Mouse (Mus musculus) MEL (cell line): ENCODE results near the gene Nf1. TPM values are rescaled to one million over a fixed set of nuclear protein-coding genes. Genes with fewer than 3 reads are reported as not detected.

ENCODE experiments used
- DNase-seq: peaks from one replicate; pipeline ENCODE4 v3.0.0; 2011; ENCODE audit warnings: low read depth, low spot score
- H3K27ac ChIP-seq: 2 replicates; pipeline ENCODE4 v1.5.1; 2012; ENCODE audit warnings: low read depth, mild to moderate bottlenecking, control low read depth, low read length, moderate library complexity; ENCODE audit not compliant: control insufficient read depth
- H3K27me3 ChIP-seq, 2 experiments: fragments of 150-350 bp in 1 of 2; sonication (generic) in 1 of 2; 2 replicates each; pipeline ENCODE4 v1.6.1; 2012; ENCODE audit warnings: low read length in 2 of 2, mild to moderate bottlenecking in 2 of 2, improper control_type of control experiment in 1 of 2, moderate library complexity in 1 of 2; ENCODE audit not compliant: insufficient read depth in 2 of 2, control insufficient read depth in 1 of 2
- H3K36me3 ChIP-seq, 2 experiments: 2 replicates each; pipeline ENCODE4 v1.6.1; 2012 to 2014; ENCODE audit warnings: low read length in 2 of 2, improper control_type of control experiment in 1 of 2, inconsistent platforms in 1 of 2, mild to moderate bottlenecking in 1 of 2; ENCODE audit not compliant: insufficient read depth in 2 of 2, control insufficient read depth in 1 of 2
- H3K4me1 ChIP-seq, 2 experiments: fragments of 150-350 bp in 1 of 2; sonication (generic) in 1 of 2; 2 replicates each; pipeline ENCODE4 v1.6.1; 2012; ENCODE audit warnings: low read length in 2 of 2, improper control_type of control experiment in 1 of 2, mild to moderate bottlenecking in 1 of 2; ENCODE audit not compliant: insufficient read depth in 2 of 2, control insufficient read depth in 1 of 2
- H3K4me3 ChIP-seq, 2 experiments: fragments of 150-350 bp in 1 of 2; sonication (generic) in 1 of 2; 2 replicates each; pipeline ENCODE4 v1.5.1; 2012; ENCODE audit warnings: low read depth in 2 of 2, low read length in 2 of 2, mild to moderate bottlenecking in 2 of 2, moderate library complexity in 2 of 2, control low read depth in 1 of 2, improper control_type of control experiment in 1 of 2; ENCODE audit not compliant: control insufficient read depth in 1 of 2, insufficient read depth in 1 of 2
- H3K79me2 ChIP-seq: 2 replicates; pipeline ENCODE4 v1.6.1; 2012; ENCODE audit warnings: mild to moderate bottlenecking, low read length, moderate library complexity; ENCODE audit not compliant: control insufficient read depth, poor library complexity, insufficient read depth
- H3K9ac ChIP-seq: 2 replicates; pipeline ENCODE4 v1.6.1; 2012; ENCODE audit warnings: low read depth, mild to moderate bottlenecking, control low read depth, low read length, moderate library complexity; ENCODE audit not compliant: control insufficient read depth, poor library complexity, severe bottlenecking
- H3K9me3 ChIP-seq: fragments of 150-350 bp; sonication (generic); replicated peaks from 2 replicates; pipeline ENCODE4 v1.6.1; 2012; ENCODE audit warnings: mild to moderate bottlenecking, low read length, improper control_type of control experiment, moderate library complexity; ENCODE audit not compliant: insufficient read depth
- BHLHE40 ChIP-seq: IDR thresholded peaks from 2 replicates; pipeline ENCODE4 v1.6.1; 2012; ENCODE audit warnings: low read depth, mild to moderate bottlenecking, inconsistent platforms, low read length, improper control_type of control experiment, borderline replicate concordance
- CHD1 ChIP-seq: IDR thresholded peaks from 2 replicates; pipeline ENCODE4 v1.6.1; 2012; ENCODE audit warnings: low read depth, mild to moderate bottlenecking, inconsistent platforms, low read length, improper control_type of control experiment
- CTCF ChIP-seq, 3 experiments: IDR thresholded peaks in 2 of 3; conservative IDR thresholded peaks in 1 of 3; 2 replicates each; pipeline ENCODE4 v1.5.1; 2011 to 2012; ENCODE audit warnings: low read length in 3 of 3, low read depth in 2 of 3, mild to moderate bottlenecking in 2 of 3, improper control_type of control experiment in 1 of 3, inconsistent platforms in 1 of 3, mixed read lengths in 1 of 3, moderate library complexity in 1 of 3; ENCODE audit not compliant: control insufficient read depth in 1 of 3, insufficient read depth in 1 of 3, poor library complexity in 1 of 3, severe bottlenecking in 1 of 3
- E2F4 ChIP-seq: IDR thresholded peaks from 2 replicates; pipeline ENCODE4 v1.6.1; 2011; ENCODE audit warnings: low read depth, low read length, improper control_type of control experiment, borderline replicate concordance
- EP300 ChIP-seq, 2 experiments: IDR thresholded peaks; 2 replicates each; pipeline ENCODE4 v1.6.1; 2011; ENCODE audit warnings: improper control_type of control experiment in 2 of 2, low read length in 2 of 2, low read depth in 1 of 2, mild to moderate bottlenecking in 1 of 2
- HCFC1 ChIP-seq: IDR thresholded peaks from 2 replicates; pipeline ENCODE4 v1.6.1; 2012; ENCODE audit warnings: low read depth, mild to moderate bottlenecking, inconsistent platforms, low read length, improper control_type of control experiment, moderate library complexity
- JUND ChIP-seq: IDR thresholded peaks from 2 replicates; pipeline ENCODE4 v1.6.1; 2011; ENCODE audit warnings: low read depth, mild to moderate bottlenecking, improper control_type of control experiment, low read length
- KAT2A ChIP-seq: conservative IDR thresholded peaks from 2 replicates; pipeline ENCODE4 v1.6.1; 2012; ENCODE audit warnings: low read depth, low read length, improper control_type of control experiment, inconsistent platforms
- MAFK ChIP-seq: IDR thresholded peaks from 2 replicates; pipeline ENCODE4 v1.6.1; 2011; ENCODE audit warnings: low read depth, mild to moderate bottlenecking, low read length, improper control_type of control experiment, borderline replicate concordance
- MAX ChIP-seq: IDR thresholded peaks from 2 replicates; pipeline ENCODE4 v1.6.1; 2011; ENCODE audit warnings: low read length, improper control_type of control experiment
- MXI1 ChIP-seq: IDR thresholded peaks from 2 replicates; pipeline ENCODE4 v1.6.1; 2011; ENCODE audit warnings: mild to moderate bottlenecking, low read depth, low read length, improper control_type of control experiment
- MYB ChIP-seq: IDR thresholded peaks from 2 replicates; pipeline ENCODE4 v1.6.1; 2011; ENCODE audit warnings: mild to moderate bottlenecking, low read depth, low read length, improper control_type of control experiment
- MYC ChIP-seq: IDR thresholded peaks from 2 replicates; pipeline ENCODE4 v1.6.1; 2011; ENCODE audit warnings: low read depth, mild to moderate bottlenecking, low read length, improper control_type of control experiment, moderate library complexity
- NELFE ChIP-seq: IDR thresholded peaks from 2 replicates; pipeline ENCODE4 v1.6.1; 2011; ENCODE audit warnings: low read depth, low read length, improper control_type of control experiment
- NRF1 ChIP-seq: IDR thresholded peaks from 2 replicates; pipeline ENCODE4 v1.6.1; 2014; ENCODE audit warnings: low read depth, mild to moderate bottlenecking, inconsistent platforms, low read length, improper control_type of control experiment, moderate library complexity; ENCODE audit not compliant: poor library complexity, insufficient read depth, severe bottlenecking
- RAD21 ChIP-seq: IDR thresholded peaks from 2 replicates; pipeline ENCODE4 v1.6.1; 2011; ENCODE audit warnings: mild to moderate bottlenecking, low read depth, low read length, improper control_type of control experiment
- RCOR1 ChIP-seq: IDR thresholded peaks from 2 replicates; pipeline ENCODE4 v1.6.1; 2012; ENCODE audit warnings: low read depth, mild to moderate bottlenecking, inconsistent platforms, low read length, improper control_type of control experiment
- SIN3A ChIP-seq: IDR thresholded peaks from 2 replicates; pipeline ENCODE4 v1.6.1; 2012; ENCODE audit warnings: low read length, improper control_type of control experiment, inconsistent platforms
- TAL1 ChIP-seq: IDR thresholded peaks from 2 replicates; pipeline ENCODE4 v1.6.1; 2012; ENCODE audit warnings: mild to moderate bottlenecking, inconsistent platforms, low read length, moderate library complexity, mixed read lengths
- UBTF ChIP-seq: IDR thresholded peaks from 2 replicates; pipeline ENCODE4 v1.6.1; 2012; ENCODE audit warnings: low read depth, mild to moderate bottlenecking, inconsistent platforms, low read length, improper control_type of control experiment, moderate library complexity, borderline replicate concordance; ENCODE audit not compliant: insufficient read depth
- USF2 ChIP-seq, 2 experiments: IDR thresholded peaks; 2 replicates each; pipeline ENCODE4 v1.6.1; 2011 to 2012; ENCODE audit warnings: improper control_type of control experiment in 2 of 2, low read length in 2 of 2, borderline replicate concordance in 1 of 2, inconsistent platforms in 1 of 2, low read depth in 1 of 2, mild to moderate bottlenecking in 1 of 2; ENCODE audit not compliant: insufficient read depth in 1 of 2
- ZC3H11A ChIP-seq: IDR thresholded peaks from 2 replicates; pipeline ENCODE4 v1.6.1; 2012; ENCODE audit warnings: low read depth, mild to moderate bottlenecking, inconsistent platforms, low read length, improper control_type of control experiment
- ZKSCAN1 ChIP-seq: IDR thresholded peaks from 2 replicates; pipeline ENCODE4 v1.6.1; 2012; ENCODE audit warnings: low read depth, mild to moderate bottlenecking, inconsistent platforms, low read length, improper control_type of control experiment, moderate library complexity
- ZNF384 ChIP-seq: IDR thresholded peaks from 2 replicates; pipeline ENCODE4 v1.6.1; 2012; ENCODE audit warnings: low read depth, mild to moderate bottlenecking, inconsistent platforms, low read length, improper control_type of control experiment
- polyA plus RNA-seq, 2 experiments: library from polyadenylated mRNA; stranded (reverse) in 1 of 2; unstranded in 1 of 2; fragments of >175 nt in 1 of 2; fragments of >200 nt in 1 of 2; gene quantifications; 2 replicates each; pipeline versions ENCODE4 v1.2.1 to v1.2.4; 2012; ENCODE audit warnings: low replicate concordance in 2 of 2, low read depth in 1 of 2; ENCODE audit not compliant: insufficient read length in 2 of 2, insufficient read depth in 1 of 2, missing spikeins in 1 of 2
- total RNA-seq: library from RNA; depleted of rRNA; stranded (reverse); fragments of 300-350 nt; gene quantifications from 2 replicates; pipeline ENCODE4 v1.2.3, GENCODE M21; 2012

Gene Nf1
- total and polyA plus RNA-seq, 3 experiments, result 13.2 to 108 (median 20.3) TPM

DNA sequence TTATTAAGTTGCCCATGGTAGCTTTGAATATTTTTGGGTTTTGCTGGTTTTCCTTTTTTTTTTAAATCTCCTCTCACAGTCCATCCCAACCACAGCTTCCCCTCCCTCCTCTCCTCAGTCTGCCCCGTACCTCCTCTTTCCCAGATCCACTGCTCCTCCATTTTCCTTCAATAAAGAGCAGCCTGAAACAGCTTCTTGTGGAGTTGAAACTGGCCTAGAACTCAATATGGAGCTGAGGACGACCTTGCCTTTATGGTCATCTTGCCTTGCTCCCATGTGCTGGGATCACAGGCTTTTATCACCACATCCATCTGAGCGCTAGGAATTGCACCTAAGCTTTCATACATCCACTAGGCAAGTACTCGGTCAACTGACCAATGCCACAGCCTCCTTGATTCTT, 192.0 kb downstream of the Nf1 start:
- Histone ChIP-seq H3K9me3 (no peaks in the 10 kb centered on the region), H3K27me3 (no peaks in the 10 kb centered on the region), H3K79me2 (no peaks in the 10 kb centered on the region), H3K27ac (no peak overlapping the region), H3K4me3 (no peak overlapping the region), H3K9ac (no peak overlapping the region), H3K36me3 (peaks cover 3 to 20% of the 10 kb centered on the region in 2 experiments; a peak in 3 of 4 replicates), H3K4me1 (peaks cover 14 to 18% of the 10 kb centered on the region in 2 experiments)
- TF ChIP-seq USF2 (IDR thresholded peaks at IDR 0.05; ENCODE audit: borderline replicate concordance in 1 of 2, insufficient read depth in 1 of 2, low read depth in 1 of 2, low read length in 2 of 2) (no peak), BHLHE40 (no peak), KAT2A (no peak), CHD1 (no peak)
- DNase-seq, result no peak

- Histone ChIP-seq H3K4me3 (no peak overlapping the region), H3K79me2 (no peaks in the 10 kb centered on the region), H3K27me3 (no peaks in the 10 kb centered on the region), H3K4me1 (peaks cover 6 to 9% of the 10 kb centered on the region in 2 experiments), H3K9me3 (no peaks in the 10 kb centered on the region), H3K36me3 (peaks cover 3 to 9% of the 10 kb centered on the region in 2 experiments; a peak in 3 of 4 replicates), H3K27ac (no peak overlapping the region), H3K9ac (no peak overlapping the region)
- no peak for DNase-seq
- TF ChIP-seq EP300 (IDR thresholded peaks at IDR 0.05; ENCODE audit: low read depth in 1 of 2, low read length in 2 of 2) (no peak), BHLHE40 (no peak), MAFK (no peak), NELFE (no peak)
Measured at GRCm38 (mm10) chr11:79533311-79533710, 193.8 kb downstream of the Nf1 start.

- Histone ChIP-seq H3K36me3 (peaks cover 1 to 3% of the 10 kb centered on the region in 2 experiments; a peak in 2 of 4 replicates), H3K4me3 (no peak overlapping the region), H3K27ac (no peak overlapping the region), H3K9me3 (no peaks in the 10 kb centered on the region), H3K27me3 (no peaks in the 10 kb centered on the region)
- no peak for TF ChIP-seq RAD21
- TF ChIP-seq TAL1, result no peak
- TF ChIP-seq RCOR1, result no peak
- no peak for TF ChIP-seq NELFE
- TF ChIP-seq ZC3H11A, result no peak
- TF ChIP-seq CHD1, result no peak
- no peak for TF ChIP-seq ZKSCAN1
- TF ChIP-seq ZNF384, result no peak
- no peak for TF ChIP-seq MXI1
- TF ChIP-seq MYB, result no peak
- no peak for TF ChIP-seq JUND
- no peak for TF ChIP-seq EP300 (IDR thresholded peaks at IDR 0.05; ENCODE audit: low read depth in 1 of 2, low read length in 2 of 2)
- no peak for TF ChIP-seq HCFC1
- TF ChIP-seq UBTF, result no peak
- TF ChIP-seq NRF1, result no peak
- no peak for TF ChIP-seq MYC
- TF ChIP-seq E2F4, result no peak
- TF ChIP-seq SIN3A, result no peak
- TF ChIP-seq CTCF (IDR thresholded peaks at IDR 0.05 in 2 of 3, conservative IDR thresholded peaks at IDR 0.05 in 1 of 3; ENCODE audit: control insufficient read depth in 1 of 3, insufficient read depth in 1 of 3, low read depth in 2 of 3, low read length in 3 of 3, poor library complexity in 1 of 3, severe bottlenecking in 1 of 3), result no peak
- TF ChIP-seq MAX, result no peak
- TF ChIP-seq, all 39 proteins: peak for 0
- Histone ChIP-seq H3K79me2 (no peaks in the 10 kb centered on the region), H3K4me1 (peaks cover 0 to 4% of the 10 kb centered on the region in 2 experiments; a peak in 3 of 4 replicates), H3K9ac (no peak overlapping the region)
- no peak for DNase-seq
Measured at GRCm38 (mm10) chr11:79533950-79534690, 194.6 kb downstream of the Nf1 start.
